Mouse (Mus musculus) spleen, postnatal 14 days (tissue): ENCODE data around the gene Klhl7.
A peak's percentile ranks its signal among the peaks of the same experiment; 100 is the strongest.

ENCODE experiments used
- DNase-seq, 2 experiments: peaks; one replicate each; pipeline ENCODE4 v3.0.0; 2021 to 2022; ENCODE audit warnings: low spot score in 2 of 2

Gene Klhl7

GRCm38 (mm10) chr5:24100106-24100809 lies at the start of gene Klhl7:
TSS of gene Klhl7 (plus strand) at chr5:24100605.
- DNase-seq: peak; percentile 64 to 77

- no peak for DNase-seq
These were observed 48.4 kb upstream of the Klhl7 start for GRCm38 (mm10) chr5:24051755-24052675.

GRCm38 (mm10) chr5:24053245-24054190 lies 46.9 kb upstream of the Klhl7 start:
- DNase-seq: no peak

GRCm38 (mm10) chr5:24054382-24054781 lies 46.0 kb upstream of the Klhl7 start:
- DNase-seq: no peak

GRCm38 (mm10) chr5:24056865-24057264 lies 43.5 kb upstream of the Klhl7 start:
- no peak for DNase-seq

- no peak for DNase-seq
These were observed 42.8 kb upstream of the Klhl7 start for GRCm38 (mm10) chr5:24057592-24057991.

GRCm38 (mm10) chr5:24060949-24061348 lies 39.5 kb upstream of the Klhl7 start:
- no peak for DNase-seq

GRCm38 (mm10) chr5:24063034-24063433 lies 37.4 kb upstream of the Klhl7 start:
- DNase-seq: no peak

GRCm38 (mm10) chr5:24063545-24063944 lies 36.9 kb upstream of the Klhl7 start:
- DNase-seq: no peak

- DNase-seq: no peak
These were observed 31.4 kb upstream of the Klhl7 start for GRCm38 (mm10) chr5:24068955-24069354.

GRCm38 (mm10) chr5:24072031-24072430 lies 28.4 kb upstream of the Klhl7 start:
- DNase-seq: no peak

GRCm38 (mm10) chr5:24076986-24077718 lies 23.3 kb upstream of the Klhl7 start:
- DNase-seq: peak; percentile 12 to 41

GRCm38 (mm10) chr5:24077739-24078306 lies 22.6 kb upstream of the Klhl7 start:
- no peak for DNase-seq

GRCm38 (mm10) chr5:24078420-24079179 lies 21.8 kb upstream of the Klhl7 start:
- no peak for DNase-seq

GRCm38 (mm10) chr5:24080826-24081225 lies 19.6 kb upstream of the Klhl7 start:
- no peak for DNase-seq

- no peak for DNase-seq
These were observed 15.6 kb upstream of the Klhl7 start for GRCm38 (mm10) chr5:24084835-24085234.

- no peak for DNase-seq
These were observed 14.2 kb upstream of the Klhl7 start for GRCm38 (mm10) chr5:24086241-24086640.

GRCm38 (mm10) chr5:24086865-24087264 lies 13.5 kb upstream of the Klhl7 start:
- no peak for DNase-seq

- no peak for DNase-seq
These were observed 12.0 kb upstream of the Klhl7 start for GRCm38 (mm10) chr5:24088451-24088850.

GRCm38 (mm10) chr5:24092496-24092895 lies 7.9 kb upstream of the Klhl7 start:
- DNase-seq: no peak
